Mouse (Mus musculus): ENCODE measurements around the gene Bcl2l11. TPM values are rescaled to one million over a fixed set of nuclear protein-coding genes. Genes with fewer than 3 reads are reported as not detected.

The Bcl2l11 gene
- total RNA-seq, 2 experiments from 2014 or later = 28.0 to 51.3 TPM

DNA sequence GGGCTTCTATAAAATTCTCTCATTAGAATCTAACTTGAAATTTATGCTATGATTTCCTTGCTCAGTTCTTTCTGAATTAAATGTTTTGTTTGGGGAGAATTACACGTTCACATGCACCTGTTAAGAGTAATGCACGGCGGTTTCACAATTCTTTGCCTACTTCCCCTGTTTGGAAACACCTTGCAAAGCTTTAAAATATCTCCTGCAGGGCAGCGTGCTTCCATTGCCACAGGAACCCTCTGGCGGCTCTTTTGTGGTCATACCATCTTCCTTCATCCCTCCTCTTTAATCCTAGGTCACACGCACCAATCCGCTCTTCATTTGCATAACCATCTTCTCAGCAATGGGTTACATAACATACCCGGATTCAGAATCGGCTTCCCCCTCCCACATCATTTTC lies 14.3 kb upstream of the Bcl2l11 start:
- DNase-seq = no peak

DNA sequence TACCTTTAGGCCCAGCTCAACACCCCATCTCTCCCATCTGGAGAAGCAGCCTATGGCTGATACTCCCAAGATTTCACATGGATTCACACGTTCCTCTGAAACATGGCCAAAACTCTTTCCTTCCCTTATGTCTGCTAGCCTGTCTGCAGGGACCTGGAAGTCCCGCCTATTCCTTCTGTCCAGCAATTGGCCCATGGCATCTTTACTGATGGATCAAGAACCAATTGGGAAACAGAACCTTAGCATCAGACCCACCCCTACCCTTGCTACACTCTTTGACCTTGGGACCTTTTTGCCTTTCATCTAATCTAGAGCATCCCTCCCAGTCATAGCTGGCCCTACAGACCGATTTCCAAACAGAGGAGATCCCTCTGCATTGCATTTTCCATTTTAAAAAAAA lies 11.2 kb upstream of the Bcl2l11 start:
- no peak for DNase-seq

DNA sequence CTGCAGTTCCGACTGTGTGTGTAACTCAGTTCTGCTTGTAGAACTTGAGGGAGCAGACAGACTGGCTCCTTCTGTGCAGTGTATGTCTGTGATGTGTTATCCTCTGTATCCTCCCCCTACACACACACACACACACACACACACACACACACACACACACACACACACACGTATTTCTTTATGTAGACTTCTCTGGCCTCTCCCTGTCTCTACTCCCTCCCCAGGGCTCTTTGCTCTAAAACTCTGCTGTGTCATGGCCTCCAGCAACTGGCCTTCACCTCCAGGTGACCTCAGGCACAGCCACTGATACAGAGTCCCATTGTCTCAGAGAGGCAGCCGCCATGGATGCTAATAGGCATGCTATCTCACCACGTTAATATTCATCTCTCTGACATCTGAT lies 10.3 kb upstream of the Bcl2l11 start:
- DNase-seq = no peak

DNA sequence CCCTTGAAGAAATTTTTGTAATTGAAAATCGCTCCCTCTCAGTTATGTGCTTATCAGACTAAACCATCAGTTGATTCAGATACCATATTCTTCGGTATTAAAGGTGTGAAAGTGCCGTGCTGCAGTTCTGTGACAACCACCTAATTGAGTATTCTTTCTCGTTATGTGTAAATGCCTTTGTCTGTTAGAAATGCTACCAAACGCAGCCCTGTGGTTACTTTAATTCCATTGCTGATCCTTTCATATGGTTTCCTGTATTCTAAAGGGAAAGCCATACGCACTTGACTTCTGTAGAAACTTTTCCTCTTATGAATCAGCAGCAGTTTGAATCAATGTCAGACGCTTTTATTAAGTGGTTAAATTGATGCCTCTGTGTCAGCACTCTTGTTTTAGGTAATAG lies 8.2 kb upstream of the Bcl2l11 start:
- DNase-seq = no peak

DNA sequence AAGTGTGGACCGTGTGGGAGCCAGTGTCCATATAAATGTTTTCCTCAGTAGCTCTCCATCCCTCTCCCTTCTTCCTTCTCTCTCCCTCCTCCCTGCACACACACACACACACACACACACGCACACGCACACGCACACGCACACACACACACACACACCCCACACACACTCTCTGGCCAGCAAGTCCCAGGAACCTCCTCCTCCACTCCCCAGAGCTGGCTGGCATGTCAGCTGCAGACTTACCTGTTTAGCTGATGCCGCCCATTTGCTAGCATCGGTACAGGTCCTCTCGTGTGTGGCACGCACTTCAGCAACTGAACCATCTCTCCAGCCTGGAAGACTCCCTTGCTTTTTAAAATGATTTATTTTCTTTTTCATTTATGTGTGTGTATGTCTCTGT lies 6.9 kb upstream of the Bcl2l11 start:
- DNase-seq = no peak

DNA sequence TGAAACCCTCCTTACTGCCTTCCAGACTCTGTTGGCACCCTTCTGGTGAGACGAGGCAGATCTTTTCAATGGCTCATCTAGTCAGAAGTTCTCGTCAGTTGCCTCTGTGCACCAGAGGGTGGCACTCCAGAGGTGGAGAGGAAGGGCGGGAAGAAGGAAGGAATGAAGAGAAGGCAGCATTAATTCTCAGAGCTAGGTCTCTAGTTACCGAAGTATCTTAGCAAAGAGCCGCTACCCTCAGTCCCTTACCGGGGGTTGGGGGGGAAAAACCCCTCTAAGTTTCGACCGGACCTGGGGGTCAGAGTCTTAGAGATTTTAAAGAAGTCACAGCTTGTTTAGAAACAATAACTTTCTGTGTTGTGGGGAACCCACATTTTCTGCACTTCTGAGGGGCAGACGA lies 3.3 kb upstream of the Bcl2l11 start:
- peak; percentile 69 to 80 for DNase-seq

DNA sequence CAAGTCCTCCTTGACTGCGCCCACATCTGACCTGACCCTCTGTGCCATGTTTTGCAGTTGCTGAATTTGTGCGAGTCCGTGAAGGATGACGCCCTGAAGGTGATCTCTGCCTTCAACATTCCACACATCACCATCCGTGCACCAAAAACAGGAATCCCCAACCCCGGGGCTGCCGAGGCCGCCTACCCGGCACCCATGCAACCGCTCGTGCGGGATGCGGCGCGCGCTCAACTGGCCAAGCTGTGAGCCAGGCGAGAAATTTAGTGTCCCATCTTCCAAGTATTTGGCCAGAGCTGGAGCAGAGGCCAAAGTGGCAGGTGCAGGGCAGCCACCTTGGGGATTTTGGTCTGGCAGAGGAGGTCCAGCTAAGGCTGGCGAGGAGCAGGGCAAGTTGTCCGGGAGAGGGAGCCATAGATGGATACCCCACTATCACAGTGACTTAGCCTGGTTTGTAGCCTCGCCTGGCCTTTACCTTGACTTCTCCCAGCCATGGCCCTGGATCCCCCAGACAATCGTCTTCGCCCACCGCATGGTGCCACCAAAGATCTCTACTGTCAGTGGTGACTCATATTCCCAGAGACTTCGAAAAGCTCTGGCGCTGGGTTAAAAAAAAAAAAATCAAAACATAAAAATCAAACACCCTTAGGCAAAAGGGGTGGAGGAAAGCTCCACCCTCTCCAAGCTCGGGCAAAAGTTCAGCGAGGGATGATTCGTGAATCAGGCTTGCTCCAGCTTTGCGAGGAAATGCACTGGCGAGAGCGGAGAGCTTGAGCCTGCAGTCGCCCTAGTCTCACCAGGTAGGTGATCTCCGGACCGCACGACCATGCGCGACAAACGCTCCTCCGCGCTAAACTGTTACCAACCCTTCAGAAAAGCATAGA lies 2.7 kb upstream of the Bcl2l11 start:
- DNase-seq = peak; percentile 56 to 65

DNA sequence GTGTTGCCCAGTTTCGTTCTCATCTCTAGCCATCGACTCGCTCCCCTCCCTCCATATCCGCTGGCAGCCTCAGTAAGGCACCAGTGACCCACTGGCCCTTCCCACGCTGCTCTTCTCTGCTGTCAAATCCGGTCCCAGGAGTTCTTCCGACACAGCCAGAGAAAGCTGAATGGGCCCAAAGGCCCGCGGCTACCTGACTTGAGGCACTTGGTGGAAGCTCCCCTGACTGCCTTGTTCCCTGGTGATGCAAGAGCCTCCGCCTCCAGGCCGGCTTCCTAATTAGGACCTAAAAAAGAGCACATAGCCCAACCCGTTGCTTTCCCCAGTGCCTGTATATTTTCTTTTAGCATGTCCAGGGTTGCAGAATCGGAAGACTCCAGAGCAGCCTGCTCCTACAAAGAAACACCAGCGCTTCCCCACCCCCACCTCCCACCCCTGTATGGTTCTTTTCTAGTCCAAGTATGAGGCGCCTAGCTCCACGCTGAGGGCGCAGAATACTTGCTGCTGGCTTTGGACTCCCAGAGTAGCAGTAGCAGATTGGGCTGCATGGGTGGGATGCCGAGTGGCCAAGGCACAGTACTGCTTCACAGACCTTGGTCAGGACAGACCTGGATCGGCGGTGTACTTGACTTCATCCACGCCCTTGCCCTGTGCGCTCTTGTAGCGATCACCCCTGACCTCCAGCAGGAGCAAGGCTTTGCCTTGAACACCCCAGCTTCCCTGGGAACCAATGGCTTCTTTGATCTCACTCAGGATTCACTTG lies 1.7 kb upstream of the Bcl2l11 start:
- DNase-seq = peak in 1 of 2 experiments; percentile 28

DNA sequence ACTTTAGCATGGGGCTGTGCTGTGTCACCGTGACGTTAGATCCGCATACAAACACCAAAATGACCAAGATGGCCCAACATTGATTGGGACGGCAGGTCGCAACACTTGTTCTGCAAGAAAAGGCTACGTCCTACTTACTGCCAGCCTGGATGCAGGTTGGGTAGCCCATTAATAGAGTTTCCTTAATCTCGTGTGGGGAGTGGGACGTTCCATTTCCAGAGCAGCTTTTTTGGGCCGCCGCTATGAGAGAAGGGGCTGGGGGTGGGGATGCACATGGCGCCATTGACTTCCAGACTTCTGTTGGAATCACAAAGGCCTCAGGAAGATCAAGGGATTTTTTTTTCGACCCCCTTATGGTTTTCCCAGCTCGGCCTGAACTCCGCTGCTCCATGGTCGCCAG lies 1.1 kb upstream of the Bcl2l11 start:
- DNase-seq = no peak

DNA sequence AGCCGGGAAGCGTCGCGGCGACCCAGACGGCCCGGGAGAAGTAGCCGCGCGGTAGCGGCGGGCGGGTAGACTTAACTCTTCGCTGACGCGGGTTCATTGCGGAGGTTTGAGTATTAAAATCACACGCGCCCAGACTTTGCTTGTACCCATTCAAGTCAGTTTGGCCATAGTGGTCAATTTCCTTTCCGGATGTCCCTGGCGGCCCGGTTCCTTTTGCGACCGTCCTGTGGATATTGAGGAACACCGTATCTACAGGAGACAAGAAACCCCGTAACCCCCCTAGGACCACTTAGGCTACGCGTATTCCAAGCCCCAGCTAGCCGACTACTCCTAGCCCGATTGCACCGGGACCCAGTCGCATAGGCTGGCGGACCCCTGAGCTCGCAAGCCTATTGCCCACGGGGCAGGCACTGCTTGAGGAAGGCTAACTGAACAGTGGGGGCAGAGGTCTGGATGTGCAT lies 783 bp downstream of the Bcl2l11 start:
- peak; percentile 36 to 43 for DNase-seq

DNA sequence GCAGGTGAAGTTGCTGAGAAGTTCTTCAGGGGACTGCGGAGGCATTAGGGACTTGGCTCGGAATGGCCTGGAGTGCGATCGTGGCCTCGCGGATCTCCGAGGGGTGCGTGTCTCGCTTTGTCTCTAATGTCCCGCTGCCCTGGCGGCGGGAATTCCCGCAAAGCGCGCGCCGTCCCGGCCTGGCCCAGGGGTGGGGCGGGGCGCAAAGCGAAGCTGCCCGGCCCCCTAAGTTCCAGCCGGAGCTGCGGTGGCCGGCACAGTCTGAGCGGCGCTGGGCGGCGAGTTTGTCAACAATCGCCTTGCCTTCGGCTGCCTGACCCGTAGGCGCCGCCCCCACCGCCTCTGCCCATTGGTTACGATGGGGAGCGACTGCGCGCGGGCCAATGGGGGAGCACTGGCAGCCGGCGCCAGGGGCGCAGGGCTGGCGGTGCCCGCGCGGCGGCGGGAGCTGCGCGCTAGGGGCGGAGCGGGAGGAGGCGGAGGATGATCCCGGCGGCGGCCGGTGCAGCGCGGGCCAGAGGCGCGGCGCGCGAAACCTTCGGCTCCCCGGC lies 1.4 kb downstream of the Bcl2l11 start:
- DNase-seq = peak; percentile 99

DNA sequence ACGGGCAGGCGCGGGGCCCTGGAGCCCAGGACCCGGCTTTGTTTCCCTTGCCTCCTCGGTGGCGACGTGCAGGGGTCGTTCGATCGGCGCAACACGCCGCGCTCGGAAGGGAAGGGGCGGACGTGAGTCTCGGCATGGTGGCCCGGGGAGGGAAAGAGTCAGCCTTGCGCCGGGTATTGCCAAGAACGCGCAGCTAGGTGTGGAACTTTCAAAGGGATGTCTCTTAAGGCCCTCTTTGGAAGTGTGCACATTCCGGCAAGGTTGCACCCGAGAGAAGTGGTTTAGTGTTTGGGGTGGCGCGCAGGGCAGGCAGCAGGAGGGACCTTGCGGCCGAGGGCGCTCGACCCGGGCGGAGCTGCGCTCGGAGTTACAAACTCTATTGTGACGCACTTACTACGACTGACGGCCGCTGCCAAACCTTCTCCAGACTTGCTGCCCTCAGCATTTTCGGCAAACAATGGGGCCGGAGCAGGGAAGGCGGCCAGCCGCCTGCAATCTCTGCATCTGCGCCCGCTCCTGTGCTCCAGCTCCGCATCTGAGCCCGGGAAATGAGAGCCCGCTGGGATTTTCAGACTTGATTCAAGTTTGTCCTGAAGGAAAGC lies 2.0 kb downstream of the Bcl2l11 start:
- peak; percentile 88 to 90 for DNase-seq

DNA sequence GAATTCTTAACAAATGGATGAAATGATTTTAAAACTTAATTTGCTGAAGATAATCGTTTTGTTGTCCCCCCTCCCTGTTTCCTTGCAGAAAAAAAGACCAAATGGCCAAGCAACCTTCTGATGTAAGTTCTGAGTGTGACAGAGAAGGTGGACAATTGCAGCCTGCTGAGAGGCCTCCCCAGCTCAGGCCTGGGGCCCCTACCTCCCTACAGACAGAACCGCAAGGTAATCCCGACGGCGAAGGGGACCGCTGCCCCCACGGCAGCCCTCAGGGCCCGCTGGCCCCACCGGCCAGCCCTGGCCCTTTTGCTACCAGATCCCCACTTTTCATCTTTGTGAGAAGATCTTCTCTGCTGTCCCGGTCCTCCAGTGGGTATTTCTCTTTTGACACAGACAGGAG lies 2.7 kb downstream of the Bcl2l11 start:
- DNase-seq = no peak

DNA sequence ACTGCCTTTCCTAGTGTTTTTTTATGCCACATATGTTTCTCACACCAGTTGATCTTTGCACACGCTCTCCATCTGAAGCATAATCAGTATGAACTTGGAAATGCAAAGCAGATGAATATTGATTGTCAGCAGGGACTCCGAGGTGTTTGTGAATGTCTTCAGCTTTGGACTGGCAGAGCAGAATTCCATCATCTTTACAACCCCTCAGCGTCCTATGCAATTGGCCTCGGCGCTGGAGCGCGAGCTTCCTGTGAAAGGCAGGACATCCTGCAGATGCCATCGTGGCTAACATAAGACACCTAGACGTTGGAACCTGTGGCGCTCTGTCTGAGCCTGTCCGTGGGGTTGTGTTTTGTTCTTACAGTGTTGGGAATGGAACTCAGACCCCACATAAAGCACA lies 5.7 kb downstream of the Bcl2l11 start:
- DNase-seq = no peak

DNA sequence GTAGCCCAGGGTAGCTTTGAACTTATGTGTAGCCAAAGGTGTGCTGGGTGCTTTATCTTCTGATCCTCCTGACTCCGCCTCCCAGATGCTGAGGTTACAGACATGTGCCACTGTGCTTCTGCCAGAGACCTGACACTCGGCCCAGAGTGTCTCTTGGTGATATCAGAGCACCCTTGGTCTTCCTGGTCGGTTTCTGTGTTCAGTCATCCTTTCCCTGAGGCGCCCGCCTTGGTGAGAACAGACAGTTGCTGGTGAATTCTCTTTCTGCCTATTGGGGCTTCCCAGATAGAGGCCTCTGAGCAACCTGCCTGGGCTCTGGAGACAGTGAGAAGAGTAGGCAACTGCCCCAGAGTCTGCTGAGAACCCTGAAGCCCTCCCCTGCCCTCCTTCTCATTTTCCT lies 6.8 kb downstream of the Bcl2l11 start:
- no peak for DNase-seq

DNA sequence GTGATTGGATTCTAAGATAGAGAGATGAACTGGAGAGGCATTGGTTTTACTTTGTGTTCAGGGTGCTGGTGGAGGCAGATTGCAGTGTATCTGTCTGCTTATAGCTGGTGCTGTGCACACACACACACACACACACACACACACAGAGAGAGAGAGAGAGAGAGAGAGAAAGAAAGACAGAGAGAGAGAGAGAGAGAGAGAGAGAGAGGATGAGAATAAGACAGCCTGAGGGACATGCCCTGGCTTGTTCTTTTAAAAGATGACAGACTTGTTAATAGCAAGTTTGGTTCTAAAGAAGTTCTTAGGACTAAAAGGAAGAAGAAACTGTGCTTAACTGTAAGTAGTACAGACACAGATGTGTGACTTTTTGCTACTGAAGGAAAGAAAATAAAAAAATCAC lies 8.0 kb downstream of the Bcl2l11 start:
- DNase-seq = no peak

DNA sequence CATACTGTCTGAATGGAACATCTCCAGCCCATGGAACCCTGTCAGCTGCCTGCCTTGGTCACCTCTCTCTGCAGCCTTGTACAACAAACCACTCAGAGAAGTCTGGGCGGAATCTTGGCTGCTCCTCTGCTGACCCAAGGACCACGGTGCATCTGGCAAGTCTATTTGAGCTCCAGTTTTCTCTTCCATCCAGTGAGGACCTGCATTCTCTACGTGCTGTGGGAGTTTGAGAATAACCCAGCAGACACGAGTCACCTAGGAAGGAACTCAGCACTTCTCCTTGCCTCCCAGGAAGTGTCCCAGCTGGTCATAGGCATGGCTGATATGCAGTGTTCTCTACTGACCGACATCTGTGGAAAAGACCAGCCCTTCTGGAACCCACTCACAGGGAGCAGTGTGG lies 8.6 kb downstream of the Bcl2l11 start:
- DNase-seq = no peak

DNA sequence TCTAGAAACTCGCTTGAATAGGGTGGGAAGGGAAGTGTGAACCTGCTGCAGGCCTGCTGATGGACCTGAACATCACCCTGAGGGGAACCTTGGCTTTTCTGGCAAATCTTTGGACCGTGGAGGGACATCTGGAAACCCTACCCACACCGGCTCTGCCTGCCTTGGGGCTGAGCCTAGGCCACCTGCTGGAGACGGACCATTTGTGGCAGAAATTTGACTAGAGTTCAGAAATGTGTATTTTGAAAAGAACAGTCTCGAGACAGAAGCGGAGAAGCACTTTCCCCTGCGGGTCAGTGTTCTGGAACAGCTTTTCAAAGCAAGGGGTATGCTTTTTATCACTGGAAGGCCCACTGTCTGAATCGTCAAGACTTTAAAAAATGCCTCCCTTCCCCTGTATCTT lies 9.1 kb downstream of the Bcl2l11 start:
- DNase-seq = no peak

DNA sequence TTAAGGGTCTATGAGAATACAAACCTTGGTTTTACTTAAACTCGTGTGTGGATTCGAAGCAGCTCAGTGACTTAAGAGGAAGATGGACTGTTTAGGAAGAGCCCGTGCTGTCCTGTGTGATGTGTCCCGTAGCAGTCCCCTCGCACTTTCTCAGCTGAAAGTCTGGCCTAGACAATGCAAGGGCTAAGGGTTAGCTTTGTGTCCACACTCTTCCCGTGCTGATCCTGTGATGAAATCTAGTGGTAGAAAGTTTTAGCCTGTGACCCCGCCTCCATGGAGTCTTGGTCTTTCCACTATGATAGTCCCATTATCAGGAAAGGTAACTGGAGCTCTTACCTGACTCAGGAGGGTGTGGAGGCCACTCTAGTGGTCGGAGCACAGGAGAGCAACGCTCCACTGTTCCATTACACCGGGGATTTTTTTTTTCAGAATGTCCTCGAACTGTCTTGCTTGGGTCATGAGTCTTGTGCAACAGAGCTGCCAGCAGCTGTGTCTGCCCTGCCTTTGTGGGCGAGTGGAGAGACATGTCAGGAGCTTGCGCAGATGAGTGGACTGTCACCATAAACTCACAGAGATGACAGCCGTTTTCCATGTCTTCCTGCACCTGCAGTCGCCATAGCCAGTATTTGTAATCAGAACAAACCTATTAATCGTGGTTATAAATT lies 11.1 kb downstream of the Bcl2l11 start:
- DNase-seq = peak; percentile 50 to 58

DNA sequence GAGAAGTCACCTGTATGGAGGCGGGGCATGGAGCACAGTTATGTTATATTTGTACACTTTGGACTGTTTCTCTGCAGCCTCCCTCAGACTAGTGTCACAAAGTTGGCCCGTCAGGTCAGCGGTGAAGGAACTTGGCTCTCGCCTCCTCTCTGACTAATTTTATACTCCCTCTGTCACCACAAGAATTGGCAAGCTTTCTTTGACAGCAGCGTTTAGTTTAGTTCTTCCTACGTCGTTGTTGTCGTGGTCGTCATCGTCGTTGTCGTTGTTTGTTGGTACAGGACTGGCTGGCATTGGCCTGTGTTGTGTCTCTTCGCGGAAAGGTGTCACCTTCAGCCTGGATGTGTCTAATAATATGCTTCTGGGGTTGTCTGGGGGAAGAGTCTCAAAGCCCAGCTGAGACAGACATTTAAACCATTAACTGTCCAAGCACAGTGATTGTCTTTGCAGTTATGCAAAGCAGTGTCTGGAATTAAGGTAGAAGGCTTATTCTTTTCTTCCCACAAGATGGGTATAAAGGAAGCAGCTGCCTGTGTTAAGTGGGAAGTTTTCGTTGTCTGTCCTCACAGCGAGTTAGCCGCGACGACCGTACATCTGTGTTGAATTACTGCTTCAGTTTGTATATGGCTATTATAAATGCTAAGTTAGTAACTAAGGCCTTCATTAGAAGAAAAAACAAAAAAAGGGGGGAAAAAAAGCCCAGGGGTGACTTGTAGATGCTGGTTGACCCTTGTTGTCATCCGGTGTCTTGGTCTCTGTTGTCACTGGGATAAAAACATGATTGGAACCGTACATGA lies 11.8 kb downstream of the Bcl2l11 start:
- DNase-seq = peak in 1 of 2 experiments; percentile 43

DNA sequence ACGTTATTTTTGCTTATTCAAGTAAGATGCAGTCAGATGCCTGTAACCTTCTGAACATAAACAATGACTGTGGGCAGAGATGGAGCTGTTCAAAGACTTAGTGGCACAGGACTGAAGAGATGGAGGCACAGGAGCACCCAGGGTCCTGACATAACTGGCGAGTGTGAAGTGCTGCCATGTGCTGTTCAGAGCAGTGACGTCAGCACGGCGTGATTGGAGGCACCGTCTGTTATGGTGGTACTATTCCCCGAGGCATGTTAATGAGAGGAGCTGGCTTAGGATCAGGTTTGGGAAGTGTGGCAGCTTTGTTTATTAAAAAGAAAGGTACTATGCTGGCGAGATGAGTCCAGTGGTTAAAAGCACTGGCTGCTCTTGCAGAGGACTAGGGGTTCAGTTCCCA lies 13.1 kb downstream of the Bcl2l11 start:
- no peak for DNase-seq

Measured in adrenal gland, postnatal 36 days (tissue).